Mouse (Mus musculus) bone marrow macrophage, adult 2 months (primary cell): ENCODE results near the gene Prss41.

ENCODE experiments used
- CTCF ChIP-seq: IDR thresholded peaks from 2 replicates; pipeline ENCODE4 v1.5.1; 2012; ENCODE audit warnings: low read depth, mild to moderate bottlenecking, low read length, moderate library complexity
- POLR2A ChIP-seq: IDR thresholded peaks from 2 replicates; pipeline ENCODE4 v1.6.1; 2012; ENCODE audit warnings: mild to moderate bottlenecking, low read depth, low read length, borderline replicate concordance

DNA sequence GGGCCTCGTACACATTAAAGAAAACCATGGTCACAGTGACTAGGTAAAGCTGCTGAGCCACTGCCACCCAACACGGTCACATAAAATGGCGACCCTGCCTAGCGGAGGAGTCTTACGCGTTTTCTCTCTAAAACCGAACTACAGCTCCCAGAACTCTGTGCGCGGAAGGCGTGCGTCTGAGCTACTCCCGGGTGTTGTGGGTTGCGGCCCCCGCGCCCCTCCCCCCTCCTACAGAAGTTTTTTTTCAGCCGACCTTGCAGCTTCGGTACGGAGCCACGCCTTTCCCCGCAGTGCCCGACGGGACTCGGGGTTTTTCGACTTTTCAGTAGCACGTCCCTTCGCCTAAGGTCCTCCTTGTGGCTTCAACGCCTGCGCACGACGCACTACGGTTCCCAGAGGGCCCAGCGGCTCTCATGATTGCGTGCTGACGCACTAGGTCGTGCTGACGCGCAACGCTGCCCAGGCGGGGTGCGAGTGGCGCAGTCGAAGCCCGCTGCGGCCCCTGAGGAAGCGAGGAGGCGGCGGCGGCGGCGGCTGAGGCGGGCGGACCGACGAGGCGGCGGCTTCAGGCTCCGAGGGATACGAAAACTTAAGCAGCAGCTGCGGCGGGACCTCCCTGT, 41.1 kb downstream of the Prss41 start:
- TF ChIP-seq POLR2A: no peak
- TF ChIP-seq CTCF: no peak
